ENCODE assay signal across 8 mouse cellular contexts in genomic region chr3:96058231-96058896, GRCm38 (mm10). TPM values are rescaled to one million over a fixed set of nuclear protein-coding genes. Genes with fewer than 3 reads are reported as not detected.
DNase-seq lines count a peak whose midpoint lies in the region; ATAC-seq and TF ChIP-seq lines count a peak whose summit lies in the region.

Gene Vps45 (minus strand): TSS chr3:96058466.

- TF ChIP-seq CTCF in Patski (IDR thresholded peaks at IDR 0.05): no peak

- H3K4me3 ChIP-seq in hindbrain, embryonic 10.5 days: peak within 1 kb of the TSS; percentile 80

- 4% methylated on average over 18 of the region's 18 CpGs for WGBS in hindbrain, embryonic 10.5 days

- peaks cover 22% of the 10 kb centered on the region for H3K4me1 ChIP-seq in hindbrain, embryonic 10.5 days (replicated peaks)

- CTCF ChIA-PET in Patski (lab: Charles Lee): interaction anchor here (1.1 to 14.3 kb wide), 9 partner anchors 8 to 161 kb away, joined by 3 to 190 read pairs (median 8); no protein-coding TSS in a partner anchor

- in situ Hi-C loops in Patski (cut with MboI; ENCODE audit: low pct_unique_long_range_greater_than_20kb): loop anchor here (5.0 kb wide), 2 partner anchors 96 to 176 kb away; partner anchors contain the start of gene Ciart

- H3K27me3 ChIP-seq in Patski: no peaks in the 10 kb centered on the region
- no peaks in the 10 kb centered on the region for H3K27me3 ChIP-seq in hindbrain, embryonic 10.5 days (ENCODE audit: insufficient read depth, poor library complexity, severe bottlenecking)

- DNase-seq in Patski (ENCODE audit: low read depth, low spot score): no peak
- DNase-seq in cerebellum, adult 9-10 months: peak; percentile 82
- peak; percentile 49 to 82 for DNase-seq in frontal cortex, adult 2 months (ENCODE audit: extremely low spot score in 1 of 2, low spot score in 1 of 2)
- peak; percentile 71 for DNase-seq in hindbrain, embryonic 10.5 days (ENCODE audit: low spot score)
- DNase-seq in layer of hippocampus, postnatal 14 days (ENCODE audit: low spot score in 2 of 2): peak; percentile 64 to 85
- peak; percentile 67 for DNase-seq in lung, postnatal 14 days
- peak; percentile 81 for DNase-seq in retina, postnatal 1 day
- peak; percentile 52 for DNase-seq in urinary bladder, postnatal 25 days (ENCODE audit: low spot score)

- no peaks in the 10 kb centered on the region for H3K9me3 ChIP-seq in hindbrain, embryonic 10.5 days

- peak; percentile 45 for ATAC-seq in Patski

- POLR2A ChIA-PET in Patski (lab: Charles Lee): interaction anchor here (0.7 to 1.9 kb wide), 7 partner anchors 8 to 162 kb away, joined by 3 to 11 read pairs (median 4); partner anchors contain the start of genes Bola1, Hist2h2ab, Hist2h2ac and Hist2h2be

- peaks cover 11% of the 10 kb centered on the region for H3K36me3 ChIP-seq in hindbrain, embryonic 10.5 days

- peak within 1 kb of the TSS; percentile 93 for H3K27ac ChIP-seq in hindbrain, embryonic 10.5 days

RNA-seq across cellular contexts. Expression of gene Vps45, which starts in this region (rescaled TPM):
- 36.2 TPM for polyA plus RNA-seq in Patski (2021)
- polyA plus RNA-seq in frontal cortex, adult 2 months (2012; rRNA removed): 32.7 and 33.0 TPM in 2 replicates
- 30.4 and 32.4 TPM in 2 replicates for polyA plus RNA-seq in hindbrain, embryonic 10.5 days (2016; fragmentation: Nextera tagmentation; extraction: Ambion mirVana)
- total RNA-seq in layer of hippocampus, postnatal 14 days (2021): 10 to 100 TPM; 41.1 to 47.8 TPM
